Mouse (Mus musculus): ENCODE measurements around the gene C530008M17Rik. TPM values are rescaled to one million over a fixed set of nuclear protein-coding genes. Genes with fewer than 3 reads are reported as not detected.

C530008M17Rik gene
- polyA plus RNA-seq, 1 experiment from 2014 or later = 18.4 TPM

DNA sequence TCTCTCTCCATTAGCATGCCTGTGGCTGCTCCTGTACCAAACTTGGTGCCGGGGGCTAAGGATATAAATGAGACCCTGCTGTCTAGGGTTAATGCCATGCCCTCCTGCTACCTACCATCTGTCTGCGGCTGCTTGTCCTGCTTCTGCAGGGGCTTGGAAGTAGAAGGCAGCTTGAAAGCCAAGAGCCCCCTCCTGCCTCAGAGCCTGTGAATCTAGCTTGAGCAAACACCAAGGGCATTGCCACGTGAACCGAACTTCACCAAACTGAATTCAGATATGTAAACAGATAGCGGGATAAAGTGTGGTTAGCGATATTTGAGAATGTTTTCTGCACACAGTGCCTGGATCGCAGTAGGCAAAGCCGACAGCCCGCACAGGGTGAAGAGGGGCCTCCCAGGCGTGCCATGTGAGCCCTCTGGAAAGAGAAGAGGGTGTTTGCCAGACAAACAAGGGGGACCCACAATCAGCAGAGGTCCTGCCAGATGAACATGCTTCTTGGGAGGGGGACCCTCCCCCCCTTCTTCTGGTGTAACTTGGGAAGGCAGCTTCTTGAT, 106.9 kb downstream of the C530008M17Rik start:
- WGBS = 76% methylated on average over 10 of the region's 10 CpGs

GRCm38 (mm10) chr5:76763731-76764130, 107.4 kb downstream of the C530008M17Rik start:
- no peak for ATAC-seq (ENCODE audit: insufficient number of reproducible peaks, low FRiP score, low TSS enrichment, low read depth)
- no peak overlapping the region for H3K4me2 ChIP-seq (ENCODE audit: low read depth, severe bottlenecking)
- H3K4me1 ChIP-seq (ENCODE audit: control insufficient read depth, insufficient read depth, low read length) = 0 out of 2 replicates have a peak, but pooled peaks cover 11% of the 10 kb centered on the region
- no peak overlapping the region for H3K9ac ChIP-seq (ENCODE audit: low read length)
- H3K9me3 ChIP-seq (ENCODE audit: control insufficient read depth, low read length) = no peaks in the 10 kb centered on the region
- no peak for DNase-seq (ENCODE audit: low spot score)
- no peak overlapping the region for H3K27ac ChIP-seq (replicated peaks; ENCODE audit: low read depth, low read length)
- WGBS = 79% methylated on average over 6 of the region's 6 CpGs
- H3K36me3 ChIP-seq (ENCODE audit: control insufficient read depth, insufficient read depth, low read length) = peaks cover 5% of the 10 kb centered on the region; the same call in 1 of the 2 replicates
- no peaks in the 10 kb centered on the region for H3K27me3 ChIP-seq (ENCODE audit: control insufficient read depth, insufficient read depth, low read length)
- no peak overlapping the region for H3K4me3 ChIP-seq (ENCODE audit: low read depth, low read length)

More for the DNA sequence above, 106.9 kb downstream of the C530008M17Rik start:
- no peak overlapping the region for H3K4me2 ChIP-seq (ENCODE audit: low read depth, severe bottlenecking)
- 0 out of 2 replicates have a peak, but pooled peaks cover 11% of the 10 kb centered on the region for H3K4me1 ChIP-seq (ENCODE audit: control insufficient read depth, insufficient read depth, low read length)
- H3K4me3 ChIP-seq (ENCODE audit: low read depth, low read length) = no peak overlapping the region
- H3K9ac ChIP-seq (ENCODE audit: low read length) = no peak overlapping the region
- no peak for DNase-seq (ENCODE audit: low spot score)
- H3K9me3 ChIP-seq (ENCODE audit: control insufficient read depth, low read length) = no peaks in the 10 kb centered on the region
- no peak overlapping the region for H3K27ac ChIP-seq (replicated peaks; ENCODE audit: low read depth, low read length)
- no peak for ATAC-seq (ENCODE audit: insufficient number of reproducible peaks, low FRiP score, low TSS enrichment, low read depth)
- no peaks in the 10 kb centered on the region for H3K27me3 ChIP-seq (ENCODE audit: control insufficient read depth, insufficient read depth, low read length)
- H3K36me3 ChIP-seq (ENCODE audit: control insufficient read depth, insufficient read depth, low read length) = peaks cover 5% of the 10 kb centered on the region; the same call in 1 of the 2 replicates

DNA sequence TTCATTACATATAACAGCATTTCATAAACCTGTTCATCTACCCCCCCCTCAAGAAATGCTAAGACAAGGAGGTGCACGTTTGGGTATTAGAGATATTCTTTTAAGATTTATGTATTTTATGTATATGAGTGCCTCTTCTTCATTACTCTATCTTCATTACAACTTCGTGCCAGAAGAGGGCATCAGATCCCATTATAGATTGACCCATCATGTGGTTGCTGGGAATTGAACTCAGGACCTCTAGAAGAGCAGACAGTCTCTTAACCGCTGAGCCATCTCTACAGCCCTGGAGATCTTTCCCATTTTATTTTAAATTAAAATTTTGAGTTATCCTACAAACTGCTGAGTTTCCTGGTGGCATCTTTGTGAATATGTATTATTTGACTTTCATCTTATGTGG, 112.7 kb downstream of the C530008M17Rik start:
- ATAC-seq (ENCODE audit: insufficient number of reproducible peaks, low FRiP score, low TSS enrichment, low read depth) (no peak), DNase-seq (ENCODE audit: low spot score) (no peak)
- Histone ChIP-seq H3K4me2 (ENCODE audit: low read depth, severe bottlenecking) (no peak overlapping the region), H3K9me3 (ENCODE audit: control insufficient read depth, low read length) (no peaks in the 10 kb centered on the region), H3K9ac (ENCODE audit: low read length) (no peak overlapping the region), H3K36me3 (ENCODE audit: control insufficient read depth, insufficient read depth, low read length) (peaks cover 5% of the 10 kb centered on the region; the same call in 1 of the 2 replicates), H3K4me3 (ENCODE audit: low read depth, low read length) (no peak overlapping the region), H3K27ac (replicated peaks; ENCODE audit: low read depth, low read length) (no peak overlapping the region), H3K27me3 (ENCODE audit: control insufficient read depth, insufficient read depth, low read length) (no peaks in the 10 kb centered on the region), H3K4me1 (ENCODE audit: control insufficient read depth, insufficient read depth, low read length) (no peaks in the 10 kb centered on the region)
- 69% methylated on average over 3 of the region's 3 CpGs for WGBS

DNA sequence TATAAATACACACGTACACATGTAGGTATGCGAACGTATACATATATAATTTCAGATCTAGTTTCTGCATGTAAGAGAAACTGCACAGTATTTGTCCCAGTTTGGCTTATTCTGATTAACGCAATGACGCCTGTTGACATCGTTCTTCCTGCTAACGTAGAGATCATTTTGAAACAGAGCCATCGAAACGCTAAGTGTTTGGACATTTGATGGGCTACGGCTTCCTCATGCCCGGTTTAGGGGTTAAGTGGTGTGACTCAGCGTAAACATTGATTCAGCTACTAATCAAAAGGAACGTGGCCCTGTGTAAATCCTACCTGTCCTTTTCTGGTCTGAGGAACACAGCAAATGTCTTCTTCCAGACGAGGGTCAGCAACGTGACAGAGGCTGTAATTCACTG, 113.3 kb downstream of the C530008M17Rik start:
- no peak overlapping the region for H3K9ac ChIP-seq (ENCODE audit: low read length)
- H3K4me2 ChIP-seq (ENCODE audit: low read depth, severe bottlenecking) = no peak overlapping the region
- no peaks in the 10 kb centered on the region for H3K9me3 ChIP-seq (ENCODE audit: control insufficient read depth, low read length)
- no peaks in the 10 kb centered on the region for H3K4me1 ChIP-seq (ENCODE audit: control insufficient read depth, insufficient read depth, low read length)
- H3K27ac ChIP-seq (replicated peaks; ENCODE audit: low read depth, low read length) = no peak overlapping the region
- no peak for ATAC-seq (ENCODE audit: insufficient number of reproducible peaks, low FRiP score, low TSS enrichment, low read depth)
- peaks cover 5% of the 10 kb centered on the region; the same call in 1 of the 2 replicates for H3K36me3 ChIP-seq (ENCODE audit: control insufficient read depth, insufficient read depth, low read length)
- no peak for DNase-seq (ENCODE audit: low spot score)
- WGBS = 89% methylated on average over 15 of the region's 15 CpGs
- no peak overlapping the region for H3K4me3 ChIP-seq (ENCODE audit: low read depth, low read length)
- no peaks in the 10 kb centered on the region for H3K27me3 ChIP-seq (ENCODE audit: control insufficient read depth, insufficient read depth, low read length)

DNA sequence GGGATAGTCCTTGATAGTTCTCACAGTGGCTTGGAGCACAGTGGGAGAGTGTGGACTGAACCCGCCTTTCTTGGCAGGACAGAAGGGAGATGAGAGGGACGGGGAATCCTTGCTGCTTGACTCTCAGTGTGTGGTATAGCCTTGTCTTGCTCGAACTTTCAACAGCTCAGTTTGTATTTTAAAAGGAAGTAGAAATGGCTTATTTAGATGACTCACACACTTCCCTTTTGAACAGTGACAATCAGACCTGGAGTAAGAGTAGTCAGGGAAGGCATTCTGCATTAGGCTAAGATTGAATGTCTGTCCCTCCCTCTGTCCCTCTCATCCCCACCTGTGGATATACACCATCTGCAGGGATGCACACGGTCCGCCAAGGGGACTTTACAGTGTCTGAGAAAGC, 115.1 kb downstream of the C530008M17Rik start:
- WGBS = 82% methylated on average over 5 of the region's 5 CpGs
- H3K9ac ChIP-seq (ENCODE audit: low read length) = no peak overlapping the region
- no peaks in the 10 kb centered on the region for H3K4me1 ChIP-seq (ENCODE audit: control insufficient read depth, insufficient read depth, low read length)
- DNase-seq (ENCODE audit: low spot score) = no peak
- no peaks in the 10 kb centered on the region for H3K27me3 ChIP-seq (ENCODE audit: control insufficient read depth, insufficient read depth, low read length)
- H3K4me3 ChIP-seq (ENCODE audit: low read depth, low read length) = no peak overlapping the region
- no peaks in the 10 kb centered on the region for H3K9me3 ChIP-seq (ENCODE audit: control insufficient read depth, low read length)
- no peaks in the 10 kb centered on the region; the same call in 1 of the 2 replicates for H3K36me3 ChIP-seq (ENCODE audit: control insufficient read depth, insufficient read depth, low read length)
- no peak overlapping the region for H3K27ac ChIP-seq (replicated peaks; ENCODE audit: low read depth, low read length)
- ATAC-seq (ENCODE audit: insufficient number of reproducible peaks, low FRiP score, low TSS enrichment, low read depth) = no peak
- no peak overlapping the region for H3K4me2 ChIP-seq (ENCODE audit: low read depth, severe bottlenecking)

DNA sequence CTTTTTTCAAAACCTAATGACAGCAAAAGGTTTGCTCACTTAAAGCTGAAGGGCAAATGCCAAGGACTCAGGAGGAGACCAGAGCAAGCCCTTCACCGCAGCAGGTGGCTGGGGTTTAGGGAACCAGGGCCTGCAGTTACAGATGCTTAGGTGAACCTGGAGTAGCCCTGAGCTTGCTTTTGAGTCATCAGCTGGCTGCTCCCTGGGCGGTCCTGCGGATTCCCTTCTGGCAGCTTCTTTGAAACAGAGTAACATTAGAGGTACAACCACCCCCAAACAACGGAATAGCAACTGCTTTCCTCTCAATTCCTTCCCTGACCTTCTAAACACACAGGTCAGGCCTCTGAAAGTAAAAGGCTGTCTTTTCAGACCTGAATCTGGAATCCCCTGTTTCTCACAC, 116.5 kb downstream of the C530008M17Rik start:
- ATAC-seq (ENCODE audit: insufficient number of reproducible peaks, low FRiP score, low TSS enrichment, low read depth) = no peak
- WGBS = 79% methylated on average over 4 of the region's 4 CpGs
- Histone ChIP-seq H3K4me2 (ENCODE audit: low read depth, severe bottlenecking) (no peak overlapping the region), H3K9ac (ENCODE audit: low read length) (no peak overlapping the region), H3K4me1 (ENCODE audit: control insufficient read depth, insufficient read depth, low read length) (no peaks in the 10 kb centered on the region), H3K9me3 (ENCODE audit: control insufficient read depth, low read length) (no peaks in the 10 kb centered on the region), H3K27ac (replicated peaks; ENCODE audit: low read depth, low read length) (no peak overlapping the region), H3K4me3 (ENCODE audit: low read depth, low read length) (no peak overlapping the region), H3K27me3 (ENCODE audit: control insufficient read depth, insufficient read depth, low read length) (no peaks in the 10 kb centered on the region), H3K36me3 (ENCODE audit: control insufficient read depth, insufficient read depth, low read length) (no peaks in the 10 kb centered on the region)
- no peak for DNase-seq (ENCODE audit: low spot score)

- DNase-seq (ENCODE audit: low spot score) (no peak), ATAC-seq (ENCODE audit: insufficient number of reproducible peaks, low FRiP score, low TSS enrichment, low read depth) (no peak)
- no peak overlapping the region for H3K27ac ChIP-seq (replicated peaks; ENCODE audit: low read depth, low read length)
- WGBS = 79% methylated on average over 9 of the region's 9 CpGs
- H3K9me3 ChIP-seq (ENCODE audit: control insufficient read depth, low read length) = no peaks in the 10 kb centered on the region
- H3K36me3 ChIP-seq (ENCODE audit: control insufficient read depth, insufficient read depth, low read length) = no peaks in the 10 kb centered on the region
- H3K9ac ChIP-seq (ENCODE audit: low read length) = no peak overlapping the region
- no peaks in the 10 kb centered on the region for H3K27me3 ChIP-seq (ENCODE audit: control insufficient read depth, insufficient read depth, low read length)
- H3K4me1 ChIP-seq (ENCODE audit: control insufficient read depth, insufficient read depth, low read length) = no peaks in the 10 kb centered on the region
- no peak overlapping the region for H3K4me2 ChIP-seq (ENCODE audit: low read depth, severe bottlenecking)
- H3K4me3 ChIP-seq (ENCODE audit: low read depth, low read length) = no peak overlapping the region
These were observed 117.3 kb downstream of the C530008M17Rik start for GRCm38 (mm10) chr5:76773492-76774158.

- H3K36me3 ChIP-seq (ENCODE audit: control insufficient read depth, insufficient read depth, low read length) = no peaks in the 10 kb centered on the region
- WGBS = 61% methylated on average over 14 of the region's 14 CpGs
- no peaks in the 10 kb centered on the region for H3K9me3 ChIP-seq (ENCODE audit: control insufficient read depth, low read length)
- H3K4me2 ChIP-seq (ENCODE audit: low read depth, severe bottlenecking) = no peak overlapping the region
- no peaks in the 10 kb centered on the region for H3K4me1 ChIP-seq (ENCODE audit: control insufficient read depth, insufficient read depth, low read length)
- DNase-seq (ENCODE audit: low spot score) (no peak), ATAC-seq (ENCODE audit: insufficient number of reproducible peaks, low FRiP score, low TSS enrichment, low read depth) (no peak)
- H3K27ac ChIP-seq (replicated peaks; ENCODE audit: low read depth, low read length) = 0 out of 2 replicates have a peak overlapping the region, but pooled peaks have one; percentile 36
- no peak overlapping the region for H3K9ac ChIP-seq (ENCODE audit: low read length)
- no peaks in the 10 kb centered on the region for H3K27me3 ChIP-seq (ENCODE audit: control insufficient read depth, insufficient read depth, low read length)
- H3K4me3 ChIP-seq (ENCODE audit: low read depth, low read length) = no peak overlapping the region
These were observed 122.8 kb downstream of the C530008M17Rik start for GRCm38 (mm10) chr5:76779094-76779615.
